Mouse (Mus musculus): ENCODE results near the gene Ccnd3. TPM values are rescaled to one million over a fixed set of nuclear protein-coding genes. Genes with fewer than 3 reads are reported as not detected.

The Ccnd3 gene
- 195 and 214 TPM in 2 replicates for polyA plus RNA-seq (2015; fragmentation: Nextera tagmentation; extraction: Ambion mirVana)

GRCm38 (mm10) chr17:47504941-47505346, at the start of gene Ccnd3:
Ccnd3 (plus strand) TSS chr17:47505051.
- peak within 1 kb of the TSS; percentile 50 for H3K4me3 ChIP-seq (ENCODE audit: low read depth, low read length)
- WGBS, result under 1% methylated on average over 22 of the region's 22 CpGs
- H3K9ac ChIP-seq (replicated peaks; ENCODE audit: low read depth), result peak within 1 kb of the TSS; percentile 70
- TF ChIP-seq EP300 (IDR thresholded peaks at IDR 0.05), result peak; percentile 72
- 0 out of 2 replicates have a peak, but pooled peaks have one; percentile 5 for TF ChIP-seq CTCF (IDR thresholded peaks at IDR 0.05)
- ATAC-seq, result peak; percentile 54
- peaks cover 44% of the 10 kb centered on the region for H3K4me1 ChIP-seq (ENCODE audit: insufficient read depth, low read depth, low read length)
- peak; percentile 93 for DNase-seq (ENCODE audit: low spot score)
- peak within 1 kb of the TSS; percentile 91 for H3K27ac ChIP-seq (ENCODE audit: low read length)
- H3K36me3 ChIP-seq (ENCODE audit: insufficient read depth, low read length), result no peaks in the 10 kb centered on the region
- H3K9me3 ChIP-seq (ENCODE audit: low read length), result no peaks in the 10 kb centered on the region
- no peaks in the 10 kb centered on the region for H3K27me3 ChIP-seq (replicated peaks; ENCODE audit: insufficient read depth, low read length)
- peak within 1 kb of the TSS; percentile 66 for H3K4me2 ChIP-seq (replicated peaks; ENCODE audit: low read depth, low read length)

DNA sequence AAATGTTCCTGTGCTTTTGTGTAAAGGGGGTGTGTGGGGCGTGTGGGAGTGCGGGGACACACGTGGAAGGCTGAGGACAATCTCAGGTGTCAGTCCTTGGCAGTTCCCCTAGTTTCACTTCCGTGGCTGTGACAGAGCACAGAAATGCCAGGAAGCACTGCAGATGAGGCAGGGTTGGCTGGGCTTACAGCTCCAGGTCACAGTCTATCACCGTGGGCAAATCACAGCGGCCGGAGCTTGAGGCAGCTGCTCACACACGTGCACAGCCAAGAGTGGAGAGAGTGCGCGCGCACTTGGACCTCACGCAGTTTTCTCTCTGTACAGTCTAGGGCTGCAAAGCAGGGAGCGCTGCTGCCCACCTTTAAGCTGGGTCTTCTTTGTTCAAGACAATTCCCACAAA, 46.5 kb upstream of the Ccnd3 start:
- H3K27ac ChIP-seq (ENCODE audit: low read length), result no peak overlapping the region
- no peaks in the 10 kb centered on the region for H3K27me3 ChIP-seq (replicated peaks; ENCODE audit: insufficient read depth, low read length)
- no peaks in the 10 kb centered on the region for H3K36me3 ChIP-seq (ENCODE audit: insufficient read depth, low read length)
- WGBS, result 67% methylated on average over 13 of the region's 13 CpGs
- H3K4me2 ChIP-seq (replicated peaks; ENCODE audit: low read depth, low read length), result no peak overlapping the region
- H3K9me3 ChIP-seq (ENCODE audit: low read length), result no peaks in the 10 kb centered on the region
- H3K4me3 ChIP-seq (ENCODE audit: low read depth, low read length), result no peak overlapping the region
- no peak overlapping the region for H3K9ac ChIP-seq (replicated peaks; ENCODE audit: low read depth)
- TF ChIP-seq CTCF (IDR thresholded peaks at IDR 0.05) (no peak), EP300 (IDR thresholded peaks at IDR 0.05) (no peak)
- no peak for ATAC-seq
- H3K4me1 ChIP-seq (ENCODE audit: insufficient read depth, low read depth, low read length), result peaks cover 6% of the 10 kb centered on the region; the same call in 1 of the 2 replicates
- no peak for DNase-seq (ENCODE audit: low spot score)

- Histone ChIP-seq H3K4me3 (ENCODE audit: low read depth, low read length) (no peak overlapping the region), H3K27ac (ENCODE audit: low read length) (no peak overlapping the region), H3K27me3 (replicated peaks; ENCODE audit: insufficient read depth, low read length) (no peaks in the 10 kb centered on the region), H3K4me2 (replicated peaks; ENCODE audit: low read depth, low read length) (no peak overlapping the region), H3K4me1 (ENCODE audit: insufficient read depth, low read depth, low read length) (peaks cover 6% of the 10 kb centered on the region; the same call in 1 of the 2 replicates), H3K9me3 (ENCODE audit: low read length) (no peaks in the 10 kb centered on the region), H3K9ac (replicated peaks; ENCODE audit: low read depth) (no peak overlapping the region), H3K36me3 (ENCODE audit: insufficient read depth, low read length) (no peaks in the 10 kb centered on the region)
- 60% methylated on average over 2 of the region's 2 CpGs for WGBS
- no peak for ATAC-seq
- no peak for DNase-seq (ENCODE audit: low spot score)
- no peak for TF ChIP-seq EP300 (IDR thresholded peaks at IDR 0.05)
- no peak for TF ChIP-seq CTCF (IDR thresholded peaks at IDR 0.05)
Observed at GRCm38 (mm10) chr17:47458936-47459335, 45.9 kb upstream of the Ccnd3 start.

- no peak overlapping the region for H3K4me3 ChIP-seq (ENCODE audit: low read depth, low read length)
- ATAC-seq, result peak; percentile 36; the same call in 1 of the 2 replicates
- no peak overlapping the region for H3K4me2 ChIP-seq (replicated peaks; ENCODE audit: low read depth, low read length)
- H3K27ac ChIP-seq (ENCODE audit: low read length), result no peak overlapping the region
- no peaks in the 10 kb centered on the region for H3K27me3 ChIP-seq (replicated peaks; ENCODE audit: insufficient read depth, low read length)
- H3K4me1 ChIP-seq (ENCODE audit: insufficient read depth, low read depth, low read length), result peaks cover 6% of the 10 kb centered on the region; the same call in 1 of the 2 replicates
- no peaks in the 10 kb centered on the region for H3K9me3 ChIP-seq (ENCODE audit: low read length)
- peak; percentile 42 for DNase-seq (ENCODE audit: low spot score)
- H3K36me3 ChIP-seq (ENCODE audit: insufficient read depth, low read length), result no peaks in the 10 kb centered on the region
- TF ChIP-seq CTCF (IDR thresholded peaks at IDR 0.05) (no peak), EP300 (IDR thresholded peaks at IDR 0.05) (no peak)
- WGBS, result 42% methylated on average over 3 of the region's 3 CpGs
- H3K9ac ChIP-seq (replicated peaks; ENCODE audit: low read depth), result no peak overlapping the region
Observed at GRCm38 (mm10) chr17:47459341-47459919, 45.4 kb upstream of the Ccnd3 start.

DNA sequence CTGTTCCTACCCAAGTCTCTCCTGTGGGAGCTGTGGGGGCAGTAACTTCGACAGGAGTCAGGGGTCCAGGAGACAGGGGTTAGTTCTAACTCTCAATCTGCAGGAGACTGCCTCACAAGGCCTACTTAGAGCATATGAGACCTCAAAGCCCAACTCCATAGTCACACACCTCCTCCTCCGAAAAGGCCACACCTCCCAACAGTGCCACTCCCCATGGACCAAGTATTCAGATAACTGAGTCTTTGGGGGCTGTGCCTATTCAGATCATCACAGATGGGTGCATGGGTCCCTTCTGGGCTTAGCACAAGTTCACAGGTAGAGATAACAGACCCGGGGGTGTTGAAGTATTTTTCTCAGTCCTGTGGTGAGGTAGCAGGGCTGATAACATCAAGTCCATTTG, 43.2 kb upstream of the Ccnd3 start:
- Histone ChIP-seq H3K9me3 (ENCODE audit: low read length) (no peaks in the 10 kb centered on the region), H3K27ac (ENCODE audit: low read length) (no peak overlapping the region), H3K27me3 (replicated peaks; ENCODE audit: insufficient read depth, low read length) (no peaks in the 10 kb centered on the region), H3K9ac (replicated peaks; ENCODE audit: low read depth) (no peak overlapping the region), H3K36me3 (ENCODE audit: insufficient read depth, low read length) (no peaks in the 10 kb centered on the region), H3K4me3 (ENCODE audit: low read depth, low read length) (no peak overlapping the region), H3K4me2 (replicated peaks; ENCODE audit: low read depth, low read length) (no peak overlapping the region), H3K4me1 (ENCODE audit: insufficient read depth, low read depth, low read length) (no peaks in the 10 kb centered on the region)
- WGBS, result 31% methylated on average over 3 of the region's 3 CpGs
- no peak for ATAC-seq
- TF ChIP-seq CTCF (IDR thresholded peaks at IDR 0.05), result no peak
- no peak for TF ChIP-seq EP300 (IDR thresholded peaks at IDR 0.05)
- DNase-seq (ENCODE audit: low spot score), result no peak

- Histone ChIP-seq H3K27me3 (replicated peaks; ENCODE audit: insufficient read depth, low read length) (no peaks in the 10 kb centered on the region), H3K36me3 (ENCODE audit: insufficient read depth, low read length) (no peaks in the 10 kb centered on the region), H3K4me2 (replicated peaks; ENCODE audit: low read depth, low read length) (no peak overlapping the region), H3K4me3 (ENCODE audit: low read depth, low read length) (no peak overlapping the region), H3K4me1 (ENCODE audit: insufficient read depth, low read depth, low read length) (no peaks in the 10 kb centered on the region), H3K9me3 (ENCODE audit: low read length) (no peaks in the 10 kb centered on the region), H3K27ac (ENCODE audit: low read length) (no peak overlapping the region), H3K9ac (replicated peaks; ENCODE audit: low read depth) (no peak overlapping the region)
- ATAC-seq (no peak), DNase-seq (ENCODE audit: low spot score) (no peak)
- TF ChIP-seq EP300 (IDR thresholded peaks at IDR 0.05) (no peak), CTCF (IDR thresholded peaks at IDR 0.05) (no peak)
- 55% methylated on average over 7 of the region's 7 CpGs for WGBS
Observed at GRCm38 (mm10) chr17:47462209-47462608, 42.6 kb upstream of the Ccnd3 start.
